Mouse (Mus musculus) kidney, embryonic 15.5 days (tissue): ENCODE measurements around the gene Avpi1. TPM values are rescaled to one million over a fixed set of nuclear protein-coding genes. Genes with fewer than 3 reads are reported as not detected.

Source experiments
- ATAC-seq: fragments of 200-750 bp; cut with Nextera tagmentation; replicated peaks from 2 replicates; pipeline ENCODE4 v1.8.0; 2017; ENCODE audit warnings: moderate TSS enrichment; ENCODE audit not compliant: low FRiP score
- H3K27ac ChIP-seq: fragments of 300-500 bp; sonication (generic); 2 replicates; pipeline ENCODE4 v1.5.1; 2015; ENCODE audit warnings: mild to moderate bottlenecking, inconsistent platforms
- H3K27me3 ChIP-seq: fragments of 300-500 bp; sonication (generic); 2 replicates; pipeline ENCODE4 v1.6.1; 2015; ENCODE audit warnings: inconsistent platforms
- H3K36me3 ChIP-seq: fragments of 300-500 bp; sonication (generic); 2 replicates; pipeline ENCODE4 v1.6.1; 2015; ENCODE audit warnings: inconsistent platforms
- H3K4me1 ChIP-seq: fragments of 300-500 bp; sonication (generic); 2 replicates; pipeline ENCODE4 v1.6.1; 2015; ENCODE audit warnings: inconsistent platforms
- H3K4me2 ChIP-seq: fragments of 300-500 bp; sonication (generic); 2 replicates; pipeline ENCODE4 v1.6.1; 2015; ENCODE audit warnings: moderate library complexity, mild to moderate bottlenecking, inconsistent platforms
- H3K4me3 ChIP-seq: fragments of 300-500 bp; sonication (generic); replicated peaks from 2 replicates; pipeline ENCODE4 v1.5.1; 2015; ENCODE audit warnings: mild to moderate bottlenecking, inconsistent platforms
- H3K9ac ChIP-seq: fragments of 300-500 bp; sonication (generic); 2 replicates; pipeline ENCODE4 v1.6.1; 2015; ENCODE audit warnings: mild to moderate bottlenecking, inconsistent platforms
- H3K9me3 ChIP-seq: fragments of 300-500 bp; sonication (generic); replicated peaks from 2 replicates; pipeline ENCODE4 v1.6.1; 2016; ENCODE audit warnings: inconsistent platforms
- WGBS: fragments of 180-500 bp; shearing (Covaris S2); methylation state at CpG from one replicate; pipeline ENCODE4 v1.1.7; 2015; ENCODE audit warnings: mixed read lengths; 5-methylcytosine and 5-hydroxymethylcytosine counted together
- polyA plus RNA-seq: library from polyadenylated mRNA; unstranded; fragments of >200 nt; fragmentation: Nextera tagmentation; extraction: Ambion mirVana; gene quantifications from 2 replicates; pipeline ENCODE4 v1.2.1, GENCODE M21; 2015

The Avpi1 gene
- polyA plus RNA-seq, 1 experiment from 2014 or later: 22.6 TPM

DNA sequence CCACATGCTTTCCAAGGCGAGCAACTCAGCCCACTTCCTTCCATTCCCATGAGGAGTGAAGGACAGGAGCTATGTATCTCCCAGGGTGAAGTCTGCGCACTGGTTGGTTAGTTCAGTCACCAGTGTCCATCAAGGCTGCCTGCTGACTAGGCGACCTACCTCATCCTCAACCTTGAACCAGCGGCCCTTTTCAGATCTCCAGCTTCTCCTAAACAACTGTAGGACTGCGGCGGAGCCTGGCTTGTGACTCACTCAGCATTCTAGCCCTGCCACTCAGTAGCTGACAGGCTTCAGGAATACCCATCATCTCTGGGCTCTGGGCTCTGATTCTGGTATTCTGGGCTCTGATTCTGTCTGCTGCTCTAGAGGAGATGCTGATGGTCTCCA lies 2.6 kb downstream of the Avpi1 start:
- Histone ChIP-seq H3K4me3 (no peak overlapping the region), H3K4me2 (no peak overlapping the region), H3K4me1 (peaks cover 22% of the 10 kb centered on the region), H3K9ac (no peak overlapping the region), H3K27me3 (no peaks in the 10 kb centered on the region; the same call in 1 of the 2 replicates), H3K27ac (no peak overlapping the region), H3K36me3 (peaks cover 38% of the 10 kb centered on the region), H3K9me3 (no peaks in the 10 kb centered on the region)
- ATAC-seq: no peak
- 92% methylated on average over 6 of the region's 6 CpGs for WGBS

DNA sequence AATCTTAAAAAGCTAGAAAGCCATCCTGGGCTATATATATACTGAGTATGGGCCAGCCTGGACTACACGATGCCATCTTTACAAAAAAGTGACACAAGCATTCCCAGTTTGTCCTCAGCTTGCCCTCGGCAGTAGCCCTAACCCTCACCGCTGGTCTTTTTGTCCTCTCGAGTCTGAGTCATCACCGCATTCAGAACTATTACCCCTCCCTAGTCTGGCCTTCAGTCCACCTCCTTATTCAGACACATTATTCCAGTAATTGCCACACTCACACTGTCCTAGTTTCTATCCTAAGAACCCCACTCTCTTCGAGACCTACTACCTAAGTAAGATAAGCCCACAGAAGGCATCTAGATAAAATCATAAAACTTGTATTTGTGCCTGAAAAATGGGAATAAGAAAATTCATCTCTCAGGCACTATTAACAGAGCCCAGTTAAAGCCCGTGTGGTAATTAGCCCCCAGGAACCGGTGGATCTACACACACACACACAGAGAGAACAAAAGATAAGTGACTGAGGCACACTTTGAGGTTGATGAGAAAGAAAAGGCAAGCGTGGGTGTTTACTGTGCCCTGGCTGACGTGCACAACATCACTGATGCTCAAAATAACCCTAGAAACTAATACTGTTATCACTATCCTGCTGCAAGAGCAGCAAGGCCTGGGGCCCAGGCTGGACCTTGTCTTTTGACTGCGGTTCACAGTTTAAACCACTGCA lies 3.2 kb downstream of the Avpi1 start:
- Histone ChIP-seq H3K27me3 (no peaks in the 10 kb centered on the region; the same call in 1 of the 2 replicates), H3K9ac (no peak overlapping the region), H3K4me3 (no peak overlapping the region), H3K27ac (no peak overlapping the region), H3K36me3 (peaks cover 43% of the 10 kb centered on the region), H3K4me2 (no peak overlapping the region), H3K9me3 (no peaks in the 10 kb centered on the region), H3K4me1 (peaks cover 18% of the 10 kb centered on the region)
- no peak for ATAC-seq
- 87% methylated on average over 11 of the region's 11 CpGs for WGBS

DNA sequence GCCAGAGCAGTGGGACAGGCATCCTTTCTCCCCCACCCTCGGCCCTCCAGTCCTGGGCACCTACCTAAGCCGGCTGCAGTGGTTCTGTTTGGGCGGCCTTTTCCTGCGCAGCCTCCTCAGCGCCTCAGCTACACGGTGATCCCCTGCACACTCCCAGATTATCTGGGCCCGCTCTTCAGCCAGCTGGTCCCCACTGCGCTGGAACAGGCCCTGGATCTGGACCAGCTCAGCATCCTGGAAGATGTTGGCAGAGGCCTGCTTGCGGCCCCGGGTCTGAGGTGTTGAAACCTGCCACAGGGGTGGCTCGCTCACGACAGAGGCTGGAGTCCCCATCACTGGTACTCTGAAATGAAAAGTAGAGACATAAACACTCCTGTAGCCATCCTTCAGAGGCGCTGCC lies 4.2 kb downstream of the Avpi1 start:
- H3K9ac ChIP-seq: no peak overlapping the region
- peaks cover 14% of the 10 kb centered on the region for H3K4me1 ChIP-seq
- no peak overlapping the region for H3K27ac ChIP-seq
- ATAC-seq: no peak
- H3K4me3 ChIP-seq: no peak overlapping the region
- H3K27me3 ChIP-seq: no peaks in the 10 kb centered on the region; the same call in 1 of the 2 replicates
- H3K9me3 ChIP-seq: no peaks in the 10 kb centered on the region
- H3K36me3 ChIP-seq: peaks cover 53% of the 10 kb centered on the region
- WGBS: 85% methylated on average over 13 of the region's 13 CpGs
- no peak overlapping the region for H3K4me2 ChIP-seq

DNA sequence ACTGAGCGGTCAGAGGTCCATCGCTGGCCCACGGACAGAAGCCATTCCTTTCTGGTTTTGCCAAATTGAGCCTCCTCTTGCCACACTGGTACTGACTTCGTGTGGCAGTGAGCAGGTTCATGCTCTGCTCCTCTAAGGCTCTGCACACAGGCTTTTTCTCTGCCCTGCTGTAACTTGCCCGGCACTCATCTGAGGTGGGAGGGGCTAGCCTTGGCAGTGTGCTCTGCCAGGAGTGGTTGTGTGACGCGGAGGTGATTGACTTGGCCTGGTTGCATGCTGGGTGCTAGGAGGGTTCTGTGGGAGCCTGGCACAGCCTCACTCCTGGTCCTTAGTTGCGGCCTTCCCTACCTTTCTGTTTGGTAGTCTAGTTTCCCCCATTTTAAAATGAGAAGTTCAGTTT lies 8.4 kb downstream of the Avpi1 start:
- peaks cover 92% of the 10 kb centered on the region for H3K36me3 ChIP-seq
- no peak for ATAC-seq
- H3K4me3 ChIP-seq: no peak overlapping the region
- no peaks in the 10 kb centered on the region for H3K4me1 ChIP-seq
- H3K9ac ChIP-seq: no peak overlapping the region
- 91% methylated on average over 8 of the region's 8 CpGs for WGBS
- no peaks in the 10 kb centered on the region for H3K9me3 ChIP-seq
- H3K4me2 ChIP-seq: no peak overlapping the region
- no peak overlapping the region for H3K27ac ChIP-seq
- no peaks in the 10 kb centered on the region for H3K27me3 ChIP-seq

DNA sequence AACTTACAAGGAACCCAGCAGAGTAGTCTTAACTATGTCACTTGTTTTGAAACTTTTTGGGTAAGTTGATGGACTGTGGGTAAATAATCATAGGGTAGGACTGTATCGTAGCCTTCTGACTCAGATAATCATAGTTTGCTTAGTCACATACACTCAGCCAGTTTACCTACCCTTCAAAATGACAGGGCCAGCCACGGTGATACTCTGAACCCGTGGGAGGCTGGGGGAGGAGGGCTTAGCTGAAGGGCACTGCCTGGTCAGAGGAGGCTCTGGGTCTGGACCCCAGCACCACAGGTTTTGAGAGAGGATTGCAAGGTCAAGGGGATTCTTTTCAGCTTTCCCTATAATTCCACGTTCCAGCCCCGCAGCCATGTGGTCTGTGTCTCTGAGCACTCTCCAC lies 10.3 kb downstream of the Avpi1 start:
- Histone ChIP-seq H3K36me3 (peaks cover 97% of the 10 kb centered on the region), H3K4me1 (no peaks in the 10 kb centered on the region), H3K4me3 (no peak overlapping the region), H3K27me3 (no peaks in the 10 kb centered on the region), H3K27ac (no peak overlapping the region), H3K9me3 (no peaks in the 10 kb centered on the region), H3K4me2 (no peak overlapping the region), H3K9ac (no peak overlapping the region)
- no peak for ATAC-seq
- 54% methylated on average over 5 of the region's 5 CpGs for WGBS

DNA sequence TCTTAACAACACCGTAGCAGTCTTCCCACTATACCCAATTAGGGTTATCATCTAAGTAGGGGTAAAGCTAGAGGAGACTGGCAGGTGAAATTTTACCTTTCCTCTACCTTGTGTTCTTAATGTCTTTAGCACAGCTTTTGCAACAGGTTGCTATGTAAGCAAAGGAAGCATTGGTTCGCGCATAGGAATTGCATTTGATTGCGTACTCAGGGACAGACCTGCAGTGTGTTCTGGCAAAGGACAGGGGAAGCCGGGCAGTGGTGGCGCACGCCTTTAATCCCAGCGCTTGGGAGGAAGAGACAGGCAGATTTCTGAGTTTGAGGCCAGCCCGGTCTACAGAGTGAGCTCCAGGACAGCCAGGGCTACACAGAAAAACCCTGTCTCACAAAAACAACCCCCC lies 10.7 kb downstream of the Avpi1 start:
- no peak for ATAC-seq
- H3K4me3 ChIP-seq: no peak overlapping the region
- H3K36me3 ChIP-seq: peaks cover 97% of the 10 kb centered on the region
- no peak overlapping the region for H3K9ac ChIP-seq
- no peak overlapping the region for H3K4me2 ChIP-seq
- no peaks in the 10 kb centered on the region for H3K4me1 ChIP-seq
- no peak overlapping the region for H3K27ac ChIP-seq
- 96% methylated on average over 9 of the region's 9 CpGs for WGBS
- H3K27me3 ChIP-seq: no peaks in the 10 kb centered on the region
- no peaks in the 10 kb centered on the region for H3K9me3 ChIP-seq

DNA sequence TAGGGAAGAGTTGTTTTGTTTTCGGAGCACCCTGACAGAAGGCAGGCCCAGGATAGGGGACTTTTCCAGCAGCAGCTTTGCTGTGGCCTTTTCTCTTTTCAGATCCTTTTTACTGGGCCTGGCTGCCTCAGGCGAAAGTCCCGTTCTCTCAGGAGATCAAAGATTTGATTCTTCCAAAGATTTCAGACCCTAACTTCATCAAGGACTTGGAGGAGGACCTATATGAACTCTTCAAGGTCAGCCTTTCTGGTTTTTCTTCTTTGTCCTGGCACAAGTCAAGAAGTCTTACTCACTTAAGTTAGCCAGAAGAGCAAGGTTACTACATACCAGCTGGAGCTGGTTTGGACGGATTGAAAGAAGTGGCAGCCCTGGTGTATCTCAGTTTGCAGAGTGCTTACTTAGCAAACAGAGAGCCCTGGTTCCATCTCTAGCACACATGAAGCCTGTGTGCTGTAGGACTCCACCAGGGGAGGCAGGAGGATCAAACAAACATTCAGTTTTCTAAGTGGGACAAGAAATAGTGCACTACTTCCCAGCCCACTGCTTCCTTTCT lies 13.0 kb downstream of the Avpi1 start:
- WGBS: 89% methylated on average over 4 of the region's 4 CpGs
- Histone ChIP-seq H3K9ac (no peak overlapping the region), H3K9me3 (no peaks in the 10 kb centered on the region), H3K4me3 (no peak overlapping the region), H3K27ac (no peak overlapping the region), H3K36me3 (peaks cover 82% of the 10 kb centered on the region), H3K4me1 (no peaks in the 10 kb centered on the region), H3K4me2 (no peak overlapping the region), H3K27me3 (no peaks in the 10 kb centered on the region)
- ATAC-seq: no peak

DNA sequence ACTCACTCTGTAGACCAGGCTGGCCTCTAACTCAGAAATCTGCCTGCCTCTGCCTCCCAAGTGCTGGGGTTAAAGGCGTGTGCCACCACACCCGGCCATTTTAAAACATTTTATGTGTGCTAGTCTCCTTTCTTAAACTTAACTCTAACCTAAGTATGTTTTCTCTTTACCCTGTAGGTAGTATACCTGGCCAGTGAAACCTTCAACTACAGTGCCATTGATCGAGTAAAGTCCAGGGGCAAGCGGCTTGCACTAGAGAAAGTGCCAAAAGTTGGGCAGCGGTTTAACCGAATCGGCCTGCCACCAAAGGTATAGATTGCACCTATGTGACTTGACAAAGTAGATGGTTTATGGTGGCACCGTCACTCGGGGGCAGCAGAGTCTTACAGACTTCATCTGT lies 24.2 kb downstream of the Avpi1 start:
- Histone ChIP-seq H3K9me3 (no peaks in the 10 kb centered on the region), H3K4me2 (no peak overlapping the region), H3K36me3 (peaks cover 62% of the 10 kb centered on the region), H3K9ac (no peak overlapping the region), H3K4me1 (no peaks in the 10 kb centered on the region), H3K27ac (no peak overlapping the region), H3K4me3 (no peak overlapping the region), H3K27me3 (no peaks in the 10 kb centered on the region)
- ATAC-seq: no peak
- 95% methylated on average over 9 of the region's 9 CpGs for WGBS

DNA sequence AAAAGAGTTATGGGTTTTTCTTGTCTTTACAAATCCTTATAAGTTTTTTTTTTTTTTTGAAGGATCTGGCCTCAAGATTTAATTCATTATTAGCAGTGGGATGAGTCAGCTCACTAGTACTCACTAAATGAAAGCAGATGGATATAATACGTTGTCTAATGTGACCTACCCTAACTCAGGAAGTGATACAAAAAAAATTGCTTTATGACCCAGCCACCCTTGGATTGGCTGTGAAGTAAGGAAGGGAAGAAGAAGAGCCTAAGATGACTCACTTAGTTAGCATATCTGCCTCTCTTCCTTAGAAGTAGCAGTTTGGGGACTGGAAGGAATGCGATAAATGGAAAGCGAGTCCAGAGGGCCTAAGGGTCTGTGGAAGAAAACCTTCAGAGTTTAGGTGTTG lies 29.5 kb downstream of the Avpi1 start:
- no peaks in the 10 kb centered on the region for H3K9me3 ChIP-seq
- no peaks in the 10 kb centered on the region for H3K4me1 ChIP-seq
- H3K36me3 ChIP-seq: peaks cover 51% of the 10 kb centered on the region
- H3K27me3 ChIP-seq: no peaks in the 10 kb centered on the region
- WGBS: 87% methylated on average over 3 of the region's 3 CpGs
- no peak for ATAC-seq
- no peak overlapping the region for H3K4me2 ChIP-seq
- H3K4me3 ChIP-seq: no peak overlapping the region
- H3K9ac ChIP-seq: no peak overlapping the region
- no peak overlapping the region for H3K27ac ChIP-seq

DNA sequence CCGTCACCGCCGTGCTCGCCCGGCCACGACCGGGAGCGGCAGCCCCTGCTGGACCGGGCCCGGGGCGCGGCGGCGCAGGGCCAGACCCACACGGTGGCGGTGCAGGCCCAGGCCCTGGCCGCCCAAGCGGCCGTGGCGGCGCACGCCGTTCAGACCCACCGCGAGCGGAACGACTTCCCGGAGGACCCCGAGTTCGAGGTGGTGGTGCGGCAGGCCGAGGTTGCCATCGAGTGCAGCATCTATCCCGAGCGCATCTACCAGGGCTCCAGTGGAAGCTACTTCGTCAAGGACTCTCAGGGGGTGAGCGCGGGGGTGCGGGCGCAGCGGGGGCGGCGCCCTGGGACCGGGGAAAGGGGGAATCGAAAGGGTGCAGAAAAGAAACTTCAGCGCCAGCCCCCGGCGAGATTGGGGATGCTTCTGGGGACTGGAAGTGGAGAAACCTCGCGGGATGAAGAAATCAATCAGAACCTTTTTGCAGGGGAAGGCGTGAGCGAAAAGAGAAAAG lies 38.2 kb downstream of the Avpi1 start:
- under 1% methylated on average over 50 of the region's 52 CpGs for WGBS
- H3K9ac ChIP-seq: peak overlapping the region; percentile 78
- H3K9me3 ChIP-seq: no peaks in the 10 kb centered on the region
- peaks cover 32% of the 10 kb centered on the region for H3K4me1 ChIP-seq
- peak overlapping the region; percentile 90 for H3K27ac ChIP-seq
- peak overlapping the region; percentile 68 for H3K4me2 ChIP-seq
- ATAC-seq: peak; percentile 69
- H3K27me3 ChIP-seq: no peaks in the 10 kb centered on the region
- H3K4me3 ChIP-seq: peak overlapping the region; percentile 77
- H3K36me3 ChIP-seq: peaks cover 18% of the 10 kb centered on the region

DNA sequence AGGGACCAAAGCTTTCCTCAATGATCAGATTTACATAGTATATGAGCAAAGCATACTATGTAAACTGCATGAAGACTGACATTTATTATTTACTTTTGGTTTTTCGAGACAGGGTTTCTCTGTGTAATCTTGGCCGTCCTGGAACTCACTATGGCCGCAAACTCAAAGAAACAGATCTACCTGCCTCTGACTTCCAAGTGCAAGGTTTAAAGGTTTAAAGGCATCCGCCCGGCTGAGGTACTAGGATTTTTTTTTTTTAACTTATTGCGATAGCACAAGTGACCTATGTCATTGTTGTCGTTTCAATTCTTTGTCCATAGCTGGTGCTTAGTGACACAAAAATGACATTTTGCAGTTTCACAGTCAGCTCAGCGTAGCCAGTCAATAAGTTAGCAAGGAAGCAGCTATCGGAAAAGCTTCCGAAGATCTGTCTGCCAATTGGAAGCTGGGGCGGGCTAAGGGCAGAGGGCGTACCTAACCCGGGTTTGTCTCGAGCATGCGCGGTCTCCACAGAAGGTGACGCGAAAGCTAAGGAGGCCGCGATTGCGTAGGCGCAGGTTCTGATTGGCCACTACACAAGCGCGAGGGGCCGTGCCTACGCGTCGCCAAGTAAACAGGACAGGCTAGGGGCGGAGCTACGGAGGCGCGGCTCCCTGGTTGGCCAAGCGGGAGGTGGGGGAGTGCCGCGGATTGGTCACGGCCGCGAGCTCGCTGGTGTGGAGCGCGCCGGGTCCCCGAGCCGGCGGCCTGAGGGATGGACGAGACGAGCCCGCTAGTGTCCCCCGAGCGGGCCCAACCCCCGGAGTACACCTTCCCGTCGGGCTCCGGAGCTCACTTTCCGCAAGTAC lies 38.9 kb downstream of the Avpi1 start, which contains the start of gene Pi4k2a:
Pi4k2a (plus strand) TSS at position 723 of the 848 bp plus-strand sequence.
- peaks cover 36% of the 10 kb centered on the region for H3K4me1 ChIP-seq
- peak; percentile 98 for ATAC-seq
- H3K9me3 ChIP-seq: no peaks in the 10 kb centered on the region
- 1% methylated on average over 51 of the region's 55 CpGs for WGBS
- peak within 1 kb of the TSS; percentile 68 for H3K4me2 ChIP-seq
- H3K9ac ChIP-seq: peak within 1 kb of the TSS; percentile 78
- H3K4me3 ChIP-seq: peak within 1 kb of the TSS; percentile 77
- peaks cover 11% of the 10 kb centered on the region for H3K36me3 ChIP-seq
- H3K27ac ChIP-seq: peak within 1 kb of the TSS; percentile 92
- no peaks in the 10 kb centered on the region for H3K27me3 ChIP-seq
